Mouse (Mus musculus) heart, adult 2 months (tissue): ENCODE data around the gene Ltb4r1. TPM values are rescaled to one million over a fixed set of nuclear protein-coding genes. Genes with fewer than 3 reads are reported as not detected.
A peak's percentile ranks its signal among the peaks of the same experiment; 100 is the strongest.

Experiments
- DNase-seq, 2 experiments: peaks; one replicate each; pipeline ENCODE4 v3.0.0; 2021
- H3K27ac ChIP-seq: fragments of 200-600 bp; 2 replicates; pipeline ENCODE4 v1.8.1; 2022
- H3K27me3 ChIP-seq: fragments of 200-500 bp; 2 replicates; pipeline ENCODE4 v1.6.1; 2012; ENCODE audit warnings: mild to moderate bottlenecking, low read length, inconsistent platforms, mixed read lengths; ENCODE audit not compliant: control insufficient read depth, insufficient read depth
- H3K36me3 ChIP-seq: fragments of 200-500 bp; 2 replicates; pipeline ENCODE4 v1.6.1; 2012; ENCODE audit warnings: low read length, inconsistent platforms; ENCODE audit not compliant: control insufficient read depth, insufficient read depth
- H3K4me1 ChIP-seq: fragments of 200-500 bp; 2 replicates; pipeline ENCODE4 v1.6.1; 2011; ENCODE audit warnings: low read length; ENCODE audit not compliant: control insufficient read depth, insufficient read depth
- H3K4me3 ChIP-seq: fragments of 200-600 bp; 2 replicates; pipeline ENCODE4 v1.8.1; 2022
- H3K79me2 ChIP-seq: fragments of 200-500 bp; replicated peaks from 2 replicates; pipeline ENCODE4 v1.6.1; 2012; ENCODE audit warnings: mild to moderate bottlenecking, inconsistent platforms, low read length, moderate library complexity, mixed read lengths; ENCODE audit not compliant: control insufficient read depth, insufficient read depth
- H3K9ac ChIP-seq: fragments of 200-500 bp; 2 replicates; pipeline ENCODE4 v1.6.1; 2012; ENCODE audit warnings: low read depth, mild to moderate bottlenecking, control low read depth, inconsistent platforms, low read length, mixed read lengths
- CTCF ChIP-seq: fragments of 200-600 bp; IDR thresholded peaks from 2 replicates; pipeline ENCODE4 v1.8.1; 2022; ENCODE audit warnings: antibody characterized with exemption, mild to moderate bottlenecking, moderate library complexity
- EP300 ChIP-seq: fragments of 200-500 bp; IDR thresholded peaks from 2 replicates; pipeline ENCODE4 v1.6.1; 2011; ENCODE audit warnings: low read depth, low read length, control low read depth; ENCODE audit not compliant: insufficient read depth
- POLR2A ChIP-seq: fragments of 200-500 bp; IDR thresholded peaks from 2 replicates; pipeline ENCODE4 v1.6.1; 2011; ENCODE audit warnings: mild to moderate bottlenecking, low read depth, low read length, control low read depth; ENCODE audit not compliant: insufficient read depth
- WGBS: fragments of 180-500 bp; shearing (Covaris S2); methylation state at CpG from one replicate; pipeline ENCODE4 v1.1.7; 2018; 5-methylcytosine and 5-hydroxymethylcytosine counted together
- intact Hi-C: fragments of 180-260 bp; cut with DNase I; formaldehyde crosslinking; loops from one replicate; pipeline ENCODE4 v1.15.1; 2025
- polyA plus RNA-seq: library from polyadenylated mRNA; depleted of rRNA; stranded (reverse); fragments of >200 nt; gene quantifications from 2 replicates; pipeline ENCODE4 v1.2.3, GENCODE M21; 2012
- total RNA-seq, 2 experiments: library from RNA; stranded (reverse); gene quantifications; 2 replicates each; pipeline ENCODE4 v1.2.3; 2021

Ltb4r1 gene
- total and polyA plus RNA-seq, 3 experiments = 0.34 to 0.76 (median 0.36) TPM

- Histone ChIP-seq H3K9ac (peak overlapping the region; percentile 58), H3K4me3 (peak overlapping the region; percentile 50), H3K4me1 (peaks cover 4% of the 10 kb centered on the region), H3K79me2 (no peaks in the 10 kb centered on the region), H3K36me3 (no peaks in the 10 kb centered on the region), H3K27me3 (no peaks in the 10 kb centered on the region), H3K27ac (peak overlapping the region; percentile 97)
- TF ChIP-seq POLR2A (peak; percentile 73; the same call in 1 of the 2 replicates), CTCF (no peak), EP300 (no peak)
- intact Hi-C loops = loop anchor here (1.0 to 5.0 kb wide), 2 partner anchors 40 to 134 kb away; partner anchors contain the start of gene Nfatc4
- WGBS = 3% methylated on average over 31 of the region's 31 CpGs
- peak; percentile 57 to 68 for DNase-seq
These were observed 17.6 kb downstream of the Ltb4r1 start for GRCm38 (mm10) chr14:55783171-55783957.

GRCm38 (mm10) chr14:55783958-55784235 lies 18.1 kb downstream of the Ltb4r1 start, which contains the start of gene Adcy4:
TSS of gene Adcy4 (minus strand) at chr14:55784095.
- Histone ChIP-seq H3K27me3 (no peaks in the 10 kb centered on the region), H3K36me3 (no peaks in the 10 kb centered on the region), H3K4me1 (peaks cover 4% of the 10 kb centered on the region), H3K9ac (peak within 1 kb of the TSS; percentile 65), H3K79me2 (no peaks in the 10 kb centered on the region), H3K4me3 (peak within 1 kb of the TSS; percentile 50), H3K27ac (peak within 1 kb of the TSS; percentile 97)
- TF ChIP-seq EP300 (no peak), CTCF (no peak), POLR2A (peak; percentile 83)
- 6% methylated on average over 13 of the region's 13 CpGs for WGBS
- DNase-seq = peak; percentile 63 to 65
- intact Hi-C loops = loop anchor here (1.0 to 5.0 kb wide), 2 partner anchors 39 to 133 kb away; partner anchors contain the start of gene Nfatc4

- intact Hi-C loops = no loop called here
- WGBS = 51% methylated on average over 6 of the region's 6 CpGs
- Histone ChIP-seq H3K27ac (peak overlapping the region; percentile 6), H3K4me3 (no peak overlapping the region), H3K4me1 (peaks cover 4% of the 10 kb centered on the region), H3K36me3 (no peaks in the 10 kb centered on the region), H3K79me2 (no peaks in the 10 kb centered on the region), H3K27me3 (no peaks in the 10 kb centered on the region), H3K9ac (no peak overlapping the region)
- DNase-seq = peak in 1 of 2 experiments; percentile 19
- TF ChIP-seq POLR2A (no peak), EP300 (no peak), CTCF (peak; percentile 28; the same call in 1 of the 2 replicates)
These were observed 19.4 kb downstream of the Ltb4r1 start for GRCm38 (mm10) chr14:55785195-55785594.

GRCm38 (mm10) chr14:55787731-55788130 lies 22.0 kb downstream of the Ltb4r1 start:
- Histone ChIP-seq H3K27me3 (no peaks in the 10 kb centered on the region), H3K9ac (no peak overlapping the region), H3K4me3 (no peak overlapping the region), H3K4me1 (no peaks in the 10 kb centered on the region; the same call in none of the 2 replicates), H3K36me3 (no peaks in the 10 kb centered on the region), H3K27ac (no peak overlapping the region), H3K79me2 (no peaks in the 10 kb centered on the region)
- peak in 1 of 2 experiments; percentile 19 for DNase-seq
- intact Hi-C loops = no loop called here
- WGBS = 43% methylated on average over 11 of the region's 11 CpGs
- no peak for TF ChIP-seq CTCF
- TF ChIP-seq POLR2A = no peak
- TF ChIP-seq EP300 = no peak

GRCm38 (mm10) chr14:55788256-55789050 lies 22.7 kb downstream of the Ltb4r1 start, which contains the start of gene Ripk3:
TSS of gene Ripk3 (minus strand) at chr14:55788865.
- Histone ChIP-seq H3K4me1 (no peaks in the 10 kb centered on the region; the same call in none of the 2 replicates), H3K9ac (peak within 1 kb of the TSS; percentile 50), H3K36me3 (no peaks in the 10 kb centered on the region), H3K79me2 (no peaks in the 10 kb centered on the region), H3K27ac (peak within 1 kb of the TSS; percentile 26; the same call in 1 of the 2 replicates), H3K27me3 (no peaks in the 10 kb centered on the region), H3K4me3 (peak within 1 kb of the TSS; percentile 51)
- 6% methylated on average over 40 of the region's 40 CpGs for WGBS
- TF ChIP-seq CTCF (peak; percentile 15; the same call in 1 of the 2 replicates), POLR2A (peak; percentile 38; the same call in 1 of the 2 replicates), EP300 (no peak)
- intact Hi-C loops = no loop called here
- peak; percentile 68 to 76 for DNase-seq
